29 mouse cellular contexts compared by ENCODE assay signal in genomic region chr5:91101742-91102141, GRCm38 (mm10). TPM values are rescaled to one million over a fixed set of nuclear protein-coding genes. Genes with fewer than 3 reads are reported as not detected.
DNase-seq lines count a peak whose midpoint lies in the region; TF ChIP-seq lines count a peak whose summit lies in the region.
"Had no signal": no experiment of that assay in that cellular context is flagged by ENCODE, and none has a peak within 500 bp of the region (broad histone marks: within the 10 kb centered on the region; RNA-seq: fewer than 3 reads in every experiment).

No protein-coding gene starts in this region.

- TF ChIP-seq CTCF in cerebellum, adult 2 months (IDR thresholded peaks at IDR 0.05; ENCODE audit: borderline replicate concordance, insufficient read depth, low read depth, low read length): no peak

- WGBS in cerebellum, adult 2 months: 66% methylated on average over 5 of the region's 5 CpGs

- no peak overlapping the region for H3K27ac ChIP-seq in cerebellum, adult 2 months (ENCODE audit: insufficient read depth, low read length)
- H3K27ac ChIP-seq: hindbrain, embryonic 15.5 days; macrophage; midbrain, embryonic 15.5 days; neural tube, embryonic 12.5 days had no signal

- no peak for TF ChIP-seq POLR2A in cerebellum, adult 2 months (IDR thresholded peaks at IDR 0.05; ENCODE audit: borderline replicate concordance, insufficient read depth, low read length)

- no peak overlapping the region for H3K4me3 ChIP-seq in cerebellum, adult 2 months (replicated peaks; ENCODE audit: insufficient read depth, low read depth, low read length)
- H3K4me3 ChIP-seq: hindbrain, embryonic 15.5 days; midbrain, embryonic 15.5 days; neural tube, embryonic 12.5 days had no signal

- H3K27me3 ChIP-seq in cerebellum, adult 2 months (ENCODE audit: control insufficient read depth, insufficient read depth, low read length): no peaks in the 10 kb centered on the region
- H3K27me3 ChIP-seq: hindbrain, embryonic 15.5 days; midbrain, embryonic 15.5 days; neural tube, embryonic 12.5 days had no signal

- H3K4me1 ChIP-seq in cerebellum, adult 2 months (ENCODE audit: control insufficient read depth, insufficient read depth, low read length): no peaks in the 10 kb centered on the region; the same call in 1 of the 2 replicates
- H3K4me1 ChIP-seq: hindbrain, embryonic 15.5 days; midbrain, embryonic 15.5 days; neural tube, embryonic 12.5 days had no signal

- peak; percentile 10 for DNase-seq in right cerebral cortex, postnatal 25 days
- no peak for DNase-seq in right cerebral cortex, postnatal 14 days
- peak; percentile 63 for DNase-seq in NIH3T3 (ENCODE audit: low read depth)
- peak; percentile 11 to 18 for DNase-seq in layer of hippocampus, adult 8-10 months (ENCODE audit: low spot score in 2 of 2)
- peak; percentile 23 for DNase-seq in telencephalon, adult 2 months (ENCODE audit: low read depth, low spot score)
- no peak for DNase-seq in cerebellum, adult 2 months
- no peak for DNase-seq in spleen, postnatal 14 days (ENCODE audit: low spot score in 2 of 2)
- DNase-seq: adrenal gland, postnatal 36 days; cerebellum, adult 11-12 months; embryo, embryonic 11 days; gastrocnemius, postnatal 10 days; heart, adult 11 months; kidney, adult 9 months; kidney, postnatal 14 days; retina, postnatal 1 day; right cerebral cortex, postnatal 4 days; thymus, adult 18-20 months; thymus, postnatal 36 days had no signal

RNA-seq across cellular contexts. Expression of gene Ereg, which starts 27.3 kb away (rescaled TPM):
- not detected for total RNA-seq in layer of hippocampus, adult 8-10 months (2022)
- polyA plus RNA-seq in cerebellum, adult 2 months (2012; rRNA removed): not detected in 2 replicates
- total RNA-seq: adrenal gland, postnatal 36 days; hematopoietic stem cell, adult 5-6 weeks; layer of hippocampus, postnatal 25 days; left cerebral cortex, postnatal 10 days had no signal
- polyA plus RNA-seq: heart, embryonic 11.5 days; limb, embryonic 11.5 days; macrophage; midbrain, embryonic 15.5 days; neural tube, embryonic 12.5 days had no signal

RNA-seq across cellular contexts. Expression of gene Areg, which starts 37.7 kb away (rescaled TPM):
- under 1 TPM in 2 of 4 experiments, not detected in 2; 0.35 to 0.45 TPM for total RNA-seq in layer of hippocampus, adult 8-10 months (2022)
- polyA plus RNA-seq in cerebellum, adult 2 months (2012; rRNA removed): 0.08 TPM in 2 replicates
- total RNA-seq: gastrocnemius, postnatal 10 days; hematopoietic stem cell, adult 5-6 weeks; liver, adult 2 months had no signal
- polyA plus RNA-seq: heart, embryonic 11.5 days; limb, embryonic 11.5 days; liver, adult 2 months; liver, embryonic 16.5 days; macrophage had no signal

Comparison
In these comparisons a context has a peak if more than half of its experiments do, and no peak if none do; other contexts are left out.
1. DNase-seq: peak in right cerebral cortex, postnatal 25 days (single experiment), NIH3T3 (single experiment), layer of hippocampus, adult 8-10 months (2 of 2) and telencephalon, adult 2 months (single experiment); none in right cerebral cortex, postnatal 14 days (single experiment), cerebellum, adult 2 months (0 of 2) and spleen, postnatal 14 days (0 of 2).